Mouse (Mus musculus) kidney, postnatal 25 days (tissue): Measurements from ENCODE around the gene Gm36028.

Experiments
- DNase-seq, 2 experiments: peaks; one replicate each; pipeline ENCODE4 v3.0.0; 2021; ENCODE audit warnings: mixed read lengths in 2 of 2

The Gm36028 gene

DNA sequence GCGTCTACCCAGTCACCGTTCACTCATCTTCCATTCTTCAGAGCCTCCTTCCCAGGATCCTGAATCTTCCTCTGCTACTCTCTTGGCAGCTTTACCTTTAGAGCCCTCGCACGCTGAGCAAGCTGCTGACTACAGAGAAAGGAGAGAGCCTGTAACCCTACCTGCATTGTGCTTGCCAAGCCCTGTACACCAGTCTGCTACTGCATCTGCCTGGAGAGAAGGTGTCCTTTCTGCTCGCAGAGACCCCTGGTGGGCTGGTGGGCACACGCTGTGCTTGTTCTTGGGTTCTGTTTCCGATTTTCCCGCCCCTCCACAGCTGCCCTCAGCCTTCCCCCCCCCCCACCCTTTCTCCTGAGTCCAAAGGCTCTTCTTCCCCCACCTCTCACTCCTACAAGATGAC, 53.7 kb downstream of the Gm36028 start:
- no peak for DNase-seq

DNA sequence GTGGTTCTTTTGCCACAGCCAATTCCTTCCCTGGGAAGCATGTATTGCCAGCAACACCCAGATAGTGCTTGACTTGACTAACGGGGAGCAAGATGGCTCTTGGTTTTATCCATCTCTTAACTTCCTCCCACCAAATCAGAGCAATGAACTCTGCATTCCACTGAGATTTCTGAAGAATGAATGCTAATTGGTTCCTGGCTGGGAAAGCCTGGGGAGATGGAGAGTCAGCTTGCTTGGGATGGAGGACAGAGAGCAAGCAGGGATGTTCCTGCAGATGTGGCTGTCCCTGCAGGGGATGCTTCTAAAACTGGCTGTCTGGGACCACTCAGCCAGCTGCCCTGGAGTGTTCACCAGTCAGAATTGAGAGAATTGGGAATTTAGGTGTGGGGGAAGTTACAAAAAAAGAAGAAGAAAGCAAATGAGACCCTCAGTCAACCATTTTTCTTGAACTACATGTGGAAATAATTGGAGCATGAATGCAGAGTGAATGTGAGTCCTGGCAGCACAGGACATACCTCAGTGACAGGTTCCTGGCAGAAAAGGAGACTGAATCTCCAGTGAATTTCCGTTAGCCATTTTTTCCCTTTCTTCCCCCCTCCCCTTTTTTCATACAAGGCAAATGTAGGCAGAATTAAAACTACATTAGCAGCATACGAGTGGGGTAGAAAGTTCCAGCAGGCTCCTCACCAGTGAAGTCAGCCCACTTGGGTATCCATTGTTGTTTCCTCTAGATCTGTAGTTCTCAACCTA, 55.0 kb downstream of the Gm36028 start:
- DNase-seq: no peak

DNA sequence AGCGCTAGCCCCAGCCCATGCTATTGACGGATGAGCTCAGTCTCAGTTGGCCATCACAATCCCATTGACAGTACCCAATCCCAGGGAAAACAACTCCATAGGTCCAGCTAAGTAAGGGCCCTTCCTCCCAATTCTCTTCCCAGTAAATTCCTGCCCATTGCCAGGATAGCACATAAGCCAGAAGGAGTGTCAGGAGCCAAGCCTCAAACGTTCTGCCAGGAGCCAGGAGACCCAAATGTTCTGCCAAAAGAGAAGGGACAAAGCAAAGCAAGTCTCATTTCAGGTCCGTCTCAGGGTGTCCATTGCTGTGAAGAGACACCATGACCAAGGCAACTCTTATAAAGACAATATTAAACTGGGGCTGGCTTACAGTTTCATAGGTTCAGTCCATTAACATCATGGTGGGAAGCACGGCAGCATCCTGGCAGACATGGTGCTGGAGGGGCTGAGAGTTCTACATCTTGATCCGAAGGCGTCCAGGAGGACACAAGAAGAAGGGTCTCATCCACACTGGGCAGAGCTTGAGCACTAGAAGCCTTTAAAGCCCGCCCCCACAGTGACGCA, 57.5 kb downstream of the Gm36028 start:
- DNase-seq: no peak

DNA sequence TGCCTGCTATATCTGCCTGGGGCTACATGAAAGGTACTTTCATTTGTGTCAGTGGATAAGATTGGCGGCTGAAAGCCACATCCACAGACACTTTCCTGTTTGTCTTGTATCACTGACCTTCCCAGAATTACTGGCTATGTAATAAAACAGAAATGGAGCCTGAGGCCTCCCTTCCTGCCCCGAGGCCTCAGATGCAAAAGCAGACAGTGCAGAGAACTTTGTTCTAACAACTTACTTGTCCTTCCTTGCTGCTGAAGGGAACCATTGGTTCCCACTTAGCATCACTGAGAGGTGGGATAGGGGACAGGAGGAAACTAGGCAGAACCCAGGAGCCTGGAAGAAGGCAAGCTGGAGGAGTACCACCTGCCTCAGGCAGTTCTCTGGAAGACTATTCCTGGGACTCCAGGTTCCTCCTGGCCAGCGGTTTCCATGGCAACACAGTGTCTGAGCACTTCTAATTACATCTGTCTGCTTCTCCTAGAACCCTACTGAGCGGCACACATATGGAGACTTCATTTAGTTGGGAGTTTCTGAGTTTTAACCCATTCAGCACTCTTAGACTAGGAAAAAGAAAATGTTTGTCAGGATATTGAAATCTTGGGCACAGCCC, 58.2 kb downstream of the Gm36028 start:
- no peak for DNase-seq

DNA sequence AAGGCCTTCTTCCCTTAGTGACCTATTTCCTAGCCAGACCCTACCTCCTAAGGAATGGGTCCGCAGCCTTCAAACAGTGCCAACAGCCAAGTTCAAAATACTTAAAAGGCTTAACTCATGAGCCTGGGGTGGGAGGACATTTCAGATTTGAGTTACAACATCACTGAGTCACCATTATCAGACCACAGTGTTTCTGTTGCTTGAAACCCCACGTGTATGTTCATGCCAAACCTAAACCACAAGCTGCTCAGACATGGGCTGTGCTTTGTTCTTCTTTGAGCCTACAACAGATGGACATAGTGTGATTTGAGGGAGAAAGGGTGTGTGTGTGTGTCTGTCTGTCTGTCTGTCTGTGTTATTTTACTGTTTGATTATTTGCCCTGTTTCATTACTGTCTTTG, 59.8 kb downstream of the Gm36028 start:
- DNase-seq: no peak
